Mouse (Mus musculus) megakaryocyte-erythroid progenitor cell, adult 5 weeks (primary cell): ENCODE data around the gene 4930522H14Rik. TPM values are rescaled to one million over a fixed set of nuclear protein-coding genes. Genes with fewer than 3 reads are reported as not detected.

ENCODE experiments used
- polyA plus RNA-seq: library from polyadenylated mRNA; stranded (reverse); fragments of >175 nt; gene quantifications from 2 replicates; pipeline ENCODE4 v1.2.3, GENCODE M21; 2012

Gene 4930522H14Rik
- polyA plus RNA-seq, result not detected in 2 replicates

GRCm38 (mm10) chr4:109531111-109531510, at the start of gene 4930522H14Rik:
Gene 4930522H14Rik (minus strand): TSS chr4:109531297.

GRCm38 (mm10) chr4:109484621-109485020, 46.5 kb downstream of the 4930522H14Rik start, which contains the start of gene Rnf11:
Gene Rnf11 (minus strand): TSS chr4:109484728.

Other genes with a start within 250 kb of the 4930522H14Rik start
- 0.11 and 0.63 TPM in 2 replicates for gene Ttc39a, start 124.7 kb downstream of the 4930522H14Rik start, polyA plus RNA-seq
- gene Rnf11, start 46.6 kb downstream of the 4930522H14Rik start, polyA plus RNA-seq, result 14.5 and 15.0 TPM in 2 replicates
- gene Cdkn2c, start 135.9 kb upstream of the 4930522H14Rik start, polyA plus RNA-seq, result 25.4 and 36.1 TPM in 2 replicates
- gene Faf1, start 145.3 kb upstream of the 4930522H14Rik start, polyA plus RNA-seq, result 4.1 and 4.7 TPM in 2 replicates